Mouse (Mus musculus) midbrain, postnatal 0 days (tissue): ENCODE results near the gene Rrp1. TPM values are rescaled to one million over a fixed set of nuclear protein-coding genes. Genes with fewer than 3 reads are reported as not detected.

Experiments used
- ATAC-seq: fragments of 200-750 bp; cut with Nextera tagmentation; 2 replicates; pipeline ENCODE4 v1.8.0; 2017; ENCODE audit warnings: moderate number of reproducible peaks, mild to moderate bottlenecking, moderate TSS enrichment, moderate library complexity; ENCODE audit not compliant: low FRiP score
- DNase-seq: peaks from one replicate; pipeline ENCODE4 v3.0.0-alpha.2; 2015; ENCODE audit warnings: low spot score
- H3K27ac ChIP-seq: fragments of 300-500 bp; sonication (generic); 2 replicates; pipeline ENCODE4 v1.5.1; 2014; ENCODE audit warnings: low read depth, mild to moderate bottlenecking, low read length, mixed read lengths
- H3K27me3 ChIP-seq: fragments of 300-500 bp; sonication (generic); 2 replicates; pipeline ENCODE4 v1.6.1; 2014; ENCODE audit warnings: low read length, control low read depth, mixed read lengths; ENCODE audit not compliant: insufficient read depth
- H3K36me3 ChIP-seq: fragments of 300-500 bp; sonication (generic); 2 replicates; pipeline ENCODE4 v1.6.1; 2014; ENCODE audit warnings: low read length, control low read depth, mixed read lengths; ENCODE audit not compliant: insufficient read depth
- H3K4me1 ChIP-seq: fragments of 300-500 bp; sonication (generic); 2 replicates; pipeline ENCODE4 v1.6.1; 2014; ENCODE audit warnings: mild to moderate bottlenecking, control low read depth, antibody characterized with exemption, low read length, mixed read lengths; ENCODE audit not compliant: insufficient read depth
- H3K4me2 ChIP-seq: fragments of 300-500 bp; sonication (generic); 2 replicates; pipeline ENCODE4 v1.6.1; 2014; ENCODE audit warnings: low read depth, mild to moderate bottlenecking, low read length, mixed read lengths; ENCODE audit not compliant: poor library complexity, severe bottlenecking
- H3K4me3 ChIP-seq: fragments of 300-500 bp; sonication (generic); 2 replicates; pipeline ENCODE4 v1.5.1; 2014; ENCODE audit warnings: low read depth, mild to moderate bottlenecking, low read length, moderate library complexity
- H3K9ac ChIP-seq: fragments of 300-500 bp; sonication (generic); replicated peaks from 2 replicates; pipeline ENCODE4 v1.6.1; 2014; ENCODE audit warnings: mild to moderate bottlenecking, low read length, moderate library complexity, mixed read lengths; ENCODE audit not compliant: poor library complexity, severe bottlenecking
- H3K9me3 ChIP-seq: fragments of 300-500 bp; sonication (generic); 2 replicates; pipeline ENCODE4 v1.6.1; 2016; ENCODE audit warnings: low read length, control low read depth
- CTCF ChIP-seq: IDR thresholded peaks from 2 replicates; pipeline ENCODE4 v1.5.1; 2016; ENCODE audit warnings: antibody characterized with exemption, mild to moderate bottlenecking
- WGBS: fragments of 180-500 bp; shearing (Covaris S2); extraction: QIAGEN DNeasy Blood & Tissue Kit; methylation state at CpG from one replicate; pipeline ENCODE4 v1.1.7; 2014; 5-methylcytosine and 5-hydroxymethylcytosine counted together
- polyA plus RNA-seq: library from polyadenylated mRNA; unstranded; fragments of >200 nt; fragmentation: Nextera tagmentation; extraction: Ambion mirVana; gene quantifications from 2 replicates; pipeline ENCODE4 v1.2.1, GENCODE M21; 2015
- total RNA-seq: library from RNA; depleted of rRNA; stranded (reverse); fragments of >200 nt; gene quantifications from 2 replicates; pipeline ENCODE4 v1.2.3, GENCODE M21; 2014; rRNA removed

Gene Rrp1
- total RNA-seq (219 and 237 TPM in 2 replicates), polyA plus RNA-seq (439 and 462 TPM in 2 replicates)

DNA sequence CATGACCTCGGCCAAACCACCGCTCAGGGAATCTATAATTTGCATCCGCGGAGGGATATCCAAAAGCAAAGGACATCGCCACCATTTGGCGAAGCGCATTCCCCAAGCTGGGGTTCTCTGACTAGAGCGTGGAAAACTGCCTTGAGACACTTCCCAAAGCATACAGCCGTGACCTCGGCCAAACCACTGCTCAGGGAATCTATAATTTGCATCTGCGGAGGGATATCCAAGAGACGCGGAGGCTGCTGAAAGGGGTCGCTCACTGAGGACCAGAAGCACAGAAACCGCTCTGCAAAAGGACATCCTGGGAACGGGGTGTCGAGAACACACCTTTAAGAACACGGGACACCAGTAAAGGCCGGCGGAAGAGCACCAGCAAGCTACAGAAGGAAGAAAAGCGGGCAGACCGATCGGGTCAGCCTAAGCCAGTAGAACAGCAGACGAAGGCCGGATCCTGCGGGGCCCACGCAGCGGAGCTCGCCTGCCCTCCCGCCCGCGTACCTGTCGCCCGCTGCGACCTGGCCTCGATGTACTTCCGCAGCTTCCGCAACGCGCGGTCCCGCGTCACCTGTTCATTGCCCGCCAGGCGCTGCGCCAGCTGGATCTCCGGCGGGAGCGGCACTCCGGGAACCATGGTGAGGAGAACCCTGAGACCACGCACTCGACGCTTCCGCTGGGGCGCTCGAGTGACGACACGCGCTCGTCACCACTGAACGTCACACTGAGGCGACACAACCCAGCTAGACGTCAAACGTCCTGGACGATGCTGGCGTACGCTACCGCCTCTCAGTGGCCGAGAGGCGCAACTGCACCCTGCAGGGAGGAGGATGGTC is at the start of gene Rrp1:
TSS of gene Rrp1 (minus strand) at position 725 of the 833 bp plus-strand sequence.
- H3K27ac ChIP-seq: peak within 1 kb of the TSS; percentile 91
- H3K9me3 ChIP-seq: no peaks in the 10 kb centered on the region
- peak within 1 kb of the TSS; percentile 57 for H3K4me2 ChIP-seq
- H3K36me3 ChIP-seq: peaks cover 25% of the 10 kb centered on the region
- under 1% methylated on average over 69 of the region's 70 CpGs for WGBS
- peak within 1 kb of the TSS; percentile 77 for H3K9ac ChIP-seq
- H3K4me1 ChIP-seq: peaks cover 6% of the 10 kb centered on the region; the same call in 1 of the 2 replicates
- H3K27me3 ChIP-seq: no peaks in the 10 kb centered on the region
- DNase-seq: peak; percentile 96
- peak within 1 kb of the TSS; percentile 77 for H3K4me3 ChIP-seq
- ATAC-seq: peak; percentile 93
- TF ChIP-seq CTCF: peak; percentile 100

DNA sequence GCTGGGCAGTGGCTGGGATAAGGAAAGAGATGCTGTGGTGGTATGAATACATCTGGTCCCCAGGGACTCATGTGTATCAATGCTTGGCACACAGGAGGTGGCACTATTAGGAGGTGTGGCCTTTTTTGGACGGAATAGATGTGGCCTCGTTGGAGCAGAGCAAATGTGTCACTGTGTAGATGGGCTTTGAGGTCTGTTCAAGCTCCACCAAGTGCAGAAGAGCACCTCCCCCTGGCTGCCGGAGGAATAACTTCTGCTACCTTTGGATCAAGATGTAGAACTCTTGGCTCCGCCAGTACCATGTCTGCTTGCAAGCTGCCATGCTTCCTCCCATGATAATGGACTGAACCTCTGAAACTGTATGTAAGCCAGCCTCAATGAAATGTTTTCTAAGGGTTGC is 48.9 kb upstream of the Rrp1 start:
- 65% methylated on average over 4 of the region's 4 CpGs for WGBS
- no peak overlapping the region for H3K9ac ChIP-seq
- peak; percentile 40; the same call in 1 of the 2 replicates for TF ChIP-seq CTCF
- no peak overlapping the region for H3K4me3 ChIP-seq
- no peak for ATAC-seq
- no peak overlapping the region for H3K27ac ChIP-seq
- H3K27me3 ChIP-seq: no peaks in the 10 kb centered on the region
- H3K36me3 ChIP-seq: no peaks in the 10 kb centered on the region
- H3K9me3 ChIP-seq: no peaks in the 10 kb centered on the region
- no peak for DNase-seq
- no peak overlapping the region for H3K4me2 ChIP-seq
- peaks cover 8% of the 10 kb centered on the region for H3K4me1 ChIP-seq

DNA sequence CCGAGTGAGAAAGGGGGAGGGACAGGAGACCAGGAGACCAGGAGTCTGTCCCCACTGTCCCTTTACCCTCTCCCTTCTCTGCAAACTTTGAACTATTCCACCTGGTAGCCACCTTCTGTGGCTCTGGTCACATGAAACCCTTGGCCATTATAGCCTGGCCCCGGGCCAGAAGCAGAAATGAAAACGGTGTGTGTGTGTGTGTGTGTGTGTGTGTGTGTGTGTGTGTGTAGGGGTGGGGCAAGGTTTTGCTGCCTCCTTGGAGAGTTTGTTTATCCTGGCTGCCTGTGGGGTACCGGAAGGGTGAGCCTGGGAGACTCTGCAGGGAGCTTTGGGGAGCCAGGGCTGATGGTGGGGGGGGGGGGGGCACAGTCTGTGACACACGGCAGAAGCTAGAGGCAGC is 47.6 kb upstream of the Rrp1 start:
- peaks cover 8% of the 10 kb centered on the region for H3K4me1 ChIP-seq
- TF ChIP-seq CTCF: no peak
- 55% methylated on average over 4 of the region's 5 CpGs for WGBS

DNA sequence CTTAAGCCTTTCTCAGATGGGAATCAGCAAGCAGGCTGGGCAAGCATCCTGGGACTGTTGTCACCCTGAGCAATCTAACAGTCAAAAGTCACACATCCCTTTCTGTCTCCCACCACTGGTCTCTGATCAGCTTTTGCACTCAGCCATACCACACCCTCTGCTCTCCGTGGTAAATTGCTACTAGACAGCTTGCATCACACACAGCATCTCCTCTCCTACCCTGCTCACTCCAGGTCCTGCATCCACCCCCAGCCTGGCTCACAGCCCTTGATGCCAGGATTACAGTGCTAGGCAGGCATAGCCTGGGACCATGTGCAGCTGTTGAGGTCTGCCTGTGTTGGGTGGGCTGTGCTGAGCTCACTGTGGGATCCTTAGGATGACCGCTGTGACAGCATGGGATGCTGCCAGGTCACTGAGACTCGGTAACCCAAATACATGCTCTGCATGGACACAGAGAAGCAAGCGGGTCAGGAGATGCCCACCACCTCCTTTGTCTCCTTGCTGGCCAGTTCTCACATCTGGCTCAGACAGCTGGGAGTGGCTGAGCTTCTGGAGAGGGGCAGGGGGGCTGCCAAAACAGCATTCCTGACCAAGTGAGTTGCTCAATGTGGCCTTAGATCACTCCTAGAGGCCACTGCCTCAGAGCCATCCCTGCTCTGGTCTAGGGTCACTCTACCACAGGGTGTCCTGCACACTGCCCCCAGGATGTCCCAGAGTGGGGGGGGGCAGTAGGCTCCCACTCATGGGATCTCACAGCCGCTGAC is 45.7 kb upstream of the Rrp1 start:
- no peak for TF ChIP-seq CTCF
- H3K27ac ChIP-seq: peak overlapping the region; percentile 51
- ATAC-seq (no peak), DNase-seq (no peak)
- 64% methylated on average over 5 of the region's 5 CpGs for WGBS
- no peaks in the 10 kb centered on the region for H3K27me3 ChIP-seq
- no peaks in the 10 kb centered on the region for H3K9me3 ChIP-seq
- H3K9ac ChIP-seq: 0 out of 2 replicates have a peak overlapping the region, but pooled peaks have one; percentile 2
- no peak overlapping the region for H3K4me3 ChIP-seq
- no peak overlapping the region for H3K4me2 ChIP-seq
- peaks cover 8% of the 10 kb centered on the region for H3K4me1 ChIP-seq
- no peaks in the 10 kb centered on the region for H3K36me3 ChIP-seq

More for the DNA sequence above, 47.6 kb upstream of the Rrp1 start:
- ATAC-seq (no peak), DNase-seq (no peak)
- Histone ChIP-seq H3K4me2 (no peak overlapping the region), H3K9ac (no peak overlapping the region), H3K27me3 (no peaks in the 10 kb centered on the region), H3K36me3 (no peaks in the 10 kb centered on the region), H3K27ac (no peak overlapping the region), H3K4me3 (no peak overlapping the region), H3K9me3 (no peaks in the 10 kb centered on the region)

DNA sequence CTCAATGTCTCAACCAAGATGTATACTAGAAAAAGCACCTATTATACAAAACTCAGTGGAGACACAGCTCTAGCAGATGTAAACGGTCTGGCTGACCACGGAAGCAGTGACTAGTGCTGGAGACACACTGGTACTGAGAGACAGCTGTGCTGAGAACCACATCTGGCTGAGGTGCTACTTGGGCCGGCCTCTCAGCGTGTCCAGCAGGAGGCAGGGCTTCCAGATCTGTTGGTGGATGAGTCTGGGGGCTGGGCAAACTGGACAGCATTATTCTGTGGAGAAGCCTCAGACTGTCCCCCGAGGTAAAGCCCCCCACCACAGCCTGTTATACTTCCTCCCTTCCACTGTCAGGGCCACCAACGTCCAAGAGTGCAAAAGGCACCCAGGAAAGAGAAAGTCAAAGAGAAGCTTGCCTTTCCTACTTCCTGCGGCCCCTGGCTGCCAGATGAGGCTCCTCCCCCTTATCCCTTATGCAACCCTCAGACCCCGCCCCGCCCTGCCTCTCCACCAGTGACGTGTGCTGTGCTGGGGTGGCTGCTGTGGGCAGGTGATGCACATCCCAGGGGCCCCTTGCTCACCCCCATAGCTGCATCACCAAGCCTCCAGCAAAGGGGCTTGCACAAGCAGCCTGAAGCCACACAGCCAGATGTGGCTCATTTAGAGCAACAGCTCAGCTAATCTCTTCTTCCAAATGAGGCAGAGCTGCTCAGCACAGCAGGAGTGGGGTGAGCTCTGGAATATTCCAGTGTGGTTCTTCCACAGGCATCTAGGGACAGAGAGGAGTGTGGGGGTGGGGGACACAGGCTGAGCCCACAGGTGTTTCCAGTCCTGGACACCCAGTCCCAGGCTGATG is 44.9 kb upstream of the Rrp1 start:
- Histone ChIP-seq H3K4me3 (no peak overlapping the region), H3K4me1 (peaks cover 8% of the 10 kb centered on the region), H3K27ac (0 out of 2 replicates have a peak overlapping the region, but pooled peaks have one; percentile 38), H3K36me3 (no peaks in the 10 kb centered on the region), H3K9ac (0 out of 2 replicates have a peak overlapping the region, but pooled peaks have one; percentile 2), H3K27me3 (no peaks in the 10 kb centered on the region), H3K9me3 (no peaks in the 10 kb centered on the region), H3K4me2 (no peak overlapping the region)
- 33% methylated on average over 9 of the region's 10 CpGs for whole genome bisulfite sequencing
- peak; percentile 11 for DNase-seq
- ATAC-seq: no peak
- TF ChIP-seq CTCF: no peak
